Mouse (Mus musculus) left cerebral cortex, postnatal 10 days (tissue): ENCODE data around the gene Rbl1. TPM values are rescaled to one million over a fixed set of nuclear protein-coding genes. Genes with fewer than 3 reads are reported as not detected.
"Not testable (repeated sequence)": the region's sequence is repeated elsewhere in the genome, so short reads cannot be mapped to it uniquely, and the experiment has no call there.

ENCODE experiments used
- DNase-seq, 2 experiments: peaks; one replicate each; pipeline ENCODE4 v3.0.0; 2021 to 2022; ENCODE audit warnings: low spot score in 2 of 2, mixed read lengths in 1 of 2; ENCODE audit errors: extremely low spot score in 1 of 2
- intact Hi-C: fragments of 180-260 bp; cut with DNase I; formaldehyde crosslinking; loops from one replicate; pipeline ENCODE4 v1.15.1; 2025
- total RNA-seq, 2 experiments: library from RNA; stranded (reverse); gene quantifications; 2 replicates each; pipeline ENCODE4 v1.2.3; 2021

Rbl1 gene
- total RNA-seq: 1 to 10 TPM; 2.1 to 2.5 TPM

GRCm38 (mm10) chr2:157204366-157205218, at the start of gene Rbl1:
TSS of gene Rbl1 (minus strand) at chr2:157204534.
- intact Hi-C loops: loop anchor here (5.0 kb wide), 1 partner anchor 58 kb away; no protein-coding TSS in a partner anchor
- peak; percentile 82 to 94 for DNase-seq

- DNase-seq: no peak
- intact Hi-C loops: no loop called here
Measured at GRCm38 (mm10) chr2:157248111-157248510, 43.8 kb upstream of the Rbl1 start.

- DNase-seq: no peak
- intact Hi-C loops: no loop called here
Measured at GRCm38 (mm10) chr2:157245603-157246002, 41.3 kb upstream of the Rbl1 start.

GRCm38 (mm10) chr2:157245001-157245400, 40.7 kb upstream of the Rbl1 start:
- intact Hi-C loops: no loop called here

GRCm38 (mm10) chr2:157235946-157236345, 31.6 kb upstream of the Rbl1 start:
- DNase-seq: no peak
- intact Hi-C loops: no loop called here

More at GRCm38 (mm10) chr2:157245001-157245400, 40.7 kb upstream of the Rbl1 start:
- no peak for DNase-seq

- DNase-seq, intact Hi-C loops: not testable (repeated sequence)
Measured at GRCm38 (mm10) chr2:157221916-157222315, 17.6 kb upstream of the Rbl1 start.

GRCm38 (mm10) chr2:157220108-157220507, 15.8 kb upstream of the Rbl1 start:
- DNase-seq: no peak
- intact Hi-C loops: no loop called here

GRCm38 (mm10) chr2:157211731-157212130, 7.4 kb upstream of the Rbl1 start:
- DNase-seq: no peak

GRCm38 (mm10) chr2:157203459-157204365, 622 bp downstream of the Rbl1 start:
- intact Hi-C loops: loop anchor here (5.0 kb wide), 1 partner anchor 59 kb away; no protein-coding TSS in a partner anchor
- DNase-seq: peak; percentile 11 to 58

More at GRCm38 (mm10) chr2:157211731-157212130, 7.4 kb upstream of the Rbl1 start:
- intact Hi-C loops: no loop called here

GRCm38 (mm10) chr2:157203026-157203425, 1.3 kb downstream of the Rbl1 start:
- DNase-seq: no peak
- intact Hi-C loops: loop anchor here (5.0 kb wide), 1 partner anchor 59 kb away; no protein-coding TSS in a partner anchor

GRCm38 (mm10) chr2:157202361-157202760, 2.0 kb downstream of the Rbl1 start:
- no peak for DNase-seq
- intact Hi-C loops: loop anchor here (5.0 kb wide), 1 partner anchor 60 kb away; no protein-coding TSS in a partner anchor

GRCm38 (mm10) chr2:157201081-157201830, 3.1 kb downstream of the Rbl1 start:
- DNase-seq: peak in 1 of 2 experiments; percentile 57
- intact Hi-C loops: loop anchor here (5.0 kb wide), 1 partner anchor 61 kb away; no protein-coding TSS in a partner anchor

GRCm38 (mm10) chr2:157198405-157198804, 5.9 kb downstream of the Rbl1 start:
- intact Hi-C loops, DNase-seq: not testable (repeated sequence)

GRCm38 (mm10) chr2:157190651-157191050, 13.7 kb downstream of the Rbl1 start:
- intact Hi-C loops: no loop called here
- DNase-seq: no peak

GRCm38 (mm10) chr2:157187223-157187622, 17.1 kb downstream of the Rbl1 start:
- intact Hi-C loops: no loop called here
- DNase-seq: no peak

GRCm38 (mm10) chr2:157186504-157186903, 17.8 kb downstream of the Rbl1 start:
- DNase-seq: no peak
- intact Hi-C loops: no loop called here

- no peak for DNase-seq
- intact Hi-C loops: no loop called here
Measured at GRCm38 (mm10) chr2:157185022-157185660, 19.2 kb downstream of the Rbl1 start.

- DNase-seq: no peak
- intact Hi-C loops: no loop called here
Measured at GRCm38 (mm10) chr2:157178167-157178566, 26.2 kb downstream of the Rbl1 start.
